Mouse (Mus musculus) megakaryocyte progenitor cell, adult 5-6 weeks (primary cell): ENCODE results near the gene Cdx2. TPM values are rescaled to one million over a fixed set of nuclear protein-coding genes. Genes with fewer than 3 reads are reported as not detected.
A peak's percentile ranks its signal among the peaks of the same experiment; 100 is the strongest.

Experiments used
- ATAC-seq: replicated peaks from 2 replicates; pipeline ENCODE4 v1.8.0; 2016; ENCODE audit warnings: mild to moderate bottlenecking, moderate TSS enrichment, inconsistent platforms; ENCODE audit not compliant: poor library complexity
- total RNA-seq, 2 experiments: library from RNA; stranded (forward) in 1 of 2; stranded (reverse) in 1 of 2; fragments of 157-497, 149-512 nt in 1 of 2; fragments of 200-1000 nt in 1 of 2; gene quantifications; 2 replicates each; pipeline versions ENCODE4 v1.2.3 to v1.2.4; 2015 to 2017

Gene Cdx2
- total RNA-seq (2015) (not detected in 2 replicates), total RNA-seq (2017) (not detected in 2 replicates)

DNA sequence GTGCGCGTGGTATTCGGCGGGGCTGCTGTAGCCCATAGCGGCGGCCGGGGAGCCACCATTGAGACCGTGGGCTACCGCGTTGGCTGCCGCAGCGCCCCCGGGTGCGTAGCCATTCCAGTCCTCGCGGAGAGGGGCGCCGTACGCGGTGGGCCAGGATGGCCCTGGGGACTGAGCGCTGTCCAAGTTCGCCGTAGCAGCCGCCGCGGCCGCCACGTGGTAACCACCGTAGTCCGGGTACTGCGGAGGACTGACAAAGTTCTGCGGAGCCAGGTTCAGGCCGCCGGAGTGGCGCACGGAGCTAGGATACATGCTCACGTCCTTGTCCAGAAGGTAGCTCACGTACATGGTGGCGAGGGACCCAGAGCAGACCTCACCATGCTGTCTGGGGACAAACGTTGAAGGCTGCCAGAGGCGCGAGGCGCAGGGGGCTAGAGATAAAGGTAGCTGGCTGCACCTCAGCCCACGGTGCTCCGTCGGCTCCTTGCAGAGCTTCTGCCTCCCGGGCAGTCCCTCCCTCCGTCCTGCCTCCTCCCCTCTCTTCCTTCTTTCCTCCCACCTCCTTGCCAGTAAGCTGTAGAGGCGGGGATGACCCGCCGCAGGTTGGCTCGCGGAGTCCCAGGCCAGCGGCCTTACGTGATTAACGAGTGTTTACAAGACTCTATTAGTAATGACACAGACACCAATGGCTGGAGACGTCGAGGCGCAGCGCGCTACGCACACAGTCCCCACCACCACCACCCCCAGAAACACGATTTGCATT lies at the start of gene Cdx2:
Cdx2 (minus strand) TSS at position 633 of the 760 bp plus-strand sequence.
- ATAC-seq = peak; percentile 12; the same call in 1 of the 2 replicates

DNA sequence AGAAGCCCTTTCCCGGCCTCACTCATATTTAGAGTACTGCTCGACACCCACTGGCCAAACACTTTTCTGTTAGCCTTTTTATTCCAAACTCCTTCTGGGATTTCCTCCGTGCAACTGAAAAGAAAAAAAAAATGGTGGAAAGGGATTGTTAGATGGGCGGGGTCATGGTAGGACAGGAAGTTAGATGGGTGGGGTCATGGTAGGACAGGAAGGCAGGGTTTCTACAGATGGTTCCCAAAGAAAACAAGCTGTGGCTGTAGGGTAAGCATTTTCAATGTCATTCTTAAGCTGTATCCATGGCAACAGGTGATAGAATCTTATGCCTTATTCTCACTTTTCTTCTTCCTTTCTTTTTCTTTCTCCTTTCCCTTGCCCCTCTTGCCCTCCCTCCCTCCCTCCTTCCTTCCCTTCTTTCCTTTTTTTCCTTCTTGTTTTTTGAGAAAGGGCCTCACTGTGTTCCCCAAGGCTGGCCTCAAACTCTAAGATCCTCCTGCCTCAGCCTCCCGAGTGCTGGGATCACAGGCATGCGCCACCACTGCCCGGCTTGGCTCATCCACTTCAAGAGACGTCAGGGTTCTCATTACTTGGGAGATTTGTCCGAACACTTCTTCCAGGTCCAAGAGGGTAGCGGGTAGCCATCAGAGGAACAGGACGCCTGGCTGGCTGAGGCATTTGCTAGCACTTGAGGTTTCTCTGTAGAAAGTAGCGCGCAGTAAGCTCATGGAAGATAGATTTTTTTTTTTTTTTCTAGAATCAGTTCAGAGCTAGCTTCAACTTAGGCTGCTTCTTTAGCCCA lies 49.4 kb upstream of the Cdx2 start:
- no peak for ATAC-seq

DNA sequence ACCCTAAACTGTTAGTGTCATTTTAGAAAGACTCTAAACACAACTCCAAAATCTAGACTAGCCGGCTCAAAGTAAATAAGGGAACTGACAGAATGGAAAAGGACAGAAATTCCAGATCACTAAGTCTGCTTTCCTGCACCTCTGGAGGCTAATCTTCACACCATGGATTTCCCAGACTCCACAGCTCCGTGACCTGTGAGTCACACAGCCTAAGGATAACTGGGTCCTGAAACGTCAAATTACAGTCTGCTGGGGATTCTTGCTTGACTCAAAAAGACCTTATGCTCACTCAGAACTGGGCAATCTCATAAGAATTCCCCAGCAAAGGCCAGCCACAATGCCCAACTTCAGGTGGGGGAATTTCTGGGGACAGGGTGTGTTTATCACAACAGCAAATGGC lies 48.7 kb upstream of the Cdx2 start:
- ATAC-seq = no peak

DNA sequence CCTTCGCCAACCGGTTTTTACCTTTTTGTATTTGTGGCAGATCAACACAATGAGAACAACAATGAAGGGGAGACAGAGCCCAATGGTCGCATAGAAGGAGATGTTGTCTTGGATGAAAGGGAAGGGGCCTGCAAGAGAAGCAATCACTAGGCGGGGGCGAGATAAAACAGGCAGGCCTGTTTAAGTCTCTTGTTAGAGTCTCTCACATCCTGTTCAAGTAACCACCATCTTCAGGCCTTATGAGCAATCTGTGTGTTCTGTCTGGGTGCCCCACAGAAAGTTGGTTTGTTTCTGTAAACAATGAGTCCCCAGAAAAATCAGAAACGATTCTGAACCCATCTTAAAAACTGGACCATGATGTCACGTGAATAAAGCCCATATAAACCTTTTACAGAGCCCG lies 47.9 kb upstream of the Cdx2 start:
- ATAC-seq = no peak

DNA sequence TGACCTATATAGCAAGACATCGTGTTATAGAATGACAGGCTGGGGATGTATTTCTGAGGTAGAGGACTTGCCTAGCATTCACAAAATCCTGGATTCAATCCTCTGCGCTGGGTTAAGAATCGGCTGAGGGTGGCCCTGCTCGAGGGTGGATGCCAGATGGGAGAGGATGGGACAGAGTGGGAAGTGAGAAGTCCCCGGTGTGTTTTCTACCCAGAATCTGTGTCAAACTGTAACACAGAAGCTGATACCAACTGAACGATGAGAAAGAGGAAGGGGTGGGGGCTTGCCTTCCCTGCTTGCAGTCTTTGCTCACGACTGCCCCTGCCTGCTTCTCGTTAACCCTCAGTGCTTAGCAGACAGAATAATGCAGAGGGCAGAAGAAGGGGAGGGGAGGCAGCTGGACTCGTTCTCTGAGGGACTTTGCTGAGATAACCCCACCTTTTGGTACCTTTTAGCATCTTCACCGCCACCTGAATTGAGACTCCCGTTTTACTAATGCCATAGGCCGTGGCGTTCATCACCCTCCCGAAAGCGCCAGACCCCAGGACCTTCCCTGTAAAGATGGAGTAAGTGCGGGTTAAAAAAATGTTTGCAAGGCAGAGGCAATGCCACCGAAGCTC lies 47.2 kb upstream of the Cdx2 start:
- peak; percentile 65 for ATAC-seq

DNA sequence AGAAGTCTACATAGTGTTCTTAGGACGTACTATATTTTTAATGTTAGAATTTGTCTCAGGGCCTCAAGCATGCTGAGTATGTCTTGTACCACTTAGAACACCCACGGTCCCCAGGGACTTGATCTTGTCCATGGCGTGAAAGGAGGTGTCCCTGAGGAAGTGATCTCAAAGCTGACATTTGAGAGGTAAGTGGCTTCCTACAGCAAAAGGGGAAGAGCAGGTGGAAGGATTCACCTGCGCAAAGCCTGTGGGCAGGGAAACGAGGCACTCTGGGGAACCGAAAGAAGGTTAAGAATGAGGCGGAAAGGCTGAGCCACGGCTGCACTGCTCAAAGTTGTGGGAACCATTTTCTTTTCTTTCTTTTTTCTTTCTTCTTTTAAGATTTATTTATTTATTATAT lies 44.9 kb upstream of the Cdx2 start:
- ATAC-seq = no peak

DNA sequence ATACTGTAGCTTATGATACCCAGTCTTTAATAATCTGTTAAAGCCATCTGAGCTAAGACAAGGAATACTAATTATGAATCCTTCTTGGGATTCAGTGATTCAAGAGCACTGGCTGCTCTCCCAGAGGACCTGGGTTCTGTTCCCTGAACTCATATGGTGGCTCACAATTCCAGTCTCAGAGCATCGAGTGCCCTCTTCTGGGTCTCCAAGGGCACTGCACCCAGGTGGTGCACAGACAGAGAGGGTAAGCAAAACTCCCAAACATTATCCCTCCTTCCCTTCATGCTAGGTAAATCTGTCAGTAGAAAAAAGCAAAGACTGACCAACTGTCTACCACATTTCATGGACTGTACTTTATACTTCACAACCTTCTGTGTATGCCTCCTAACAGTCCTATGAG lies 38.9 kb upstream of the Cdx2 start:
- ATAC-seq = no peak

DNA sequence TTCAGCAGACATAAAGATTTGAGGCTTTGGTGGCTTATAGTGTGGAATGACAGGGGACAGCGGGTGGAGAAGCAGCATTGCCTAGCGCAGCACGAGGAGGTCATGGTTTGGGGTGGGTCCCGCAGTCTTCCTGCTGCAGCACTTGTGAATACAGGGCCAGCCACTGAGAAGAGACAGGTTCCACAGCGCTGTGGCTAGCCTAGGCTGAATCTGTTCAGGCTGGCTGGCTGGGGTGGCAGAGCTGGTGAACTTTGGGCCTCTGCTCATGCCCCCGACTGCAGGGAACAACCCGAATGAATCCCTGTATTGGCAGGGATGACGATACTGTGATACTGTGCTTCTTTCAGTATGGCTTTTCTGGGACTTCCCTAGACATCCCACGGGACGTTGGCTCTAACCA lies 36.8 kb upstream of the Cdx2 start:
- ATAC-seq = no peak

DNA sequence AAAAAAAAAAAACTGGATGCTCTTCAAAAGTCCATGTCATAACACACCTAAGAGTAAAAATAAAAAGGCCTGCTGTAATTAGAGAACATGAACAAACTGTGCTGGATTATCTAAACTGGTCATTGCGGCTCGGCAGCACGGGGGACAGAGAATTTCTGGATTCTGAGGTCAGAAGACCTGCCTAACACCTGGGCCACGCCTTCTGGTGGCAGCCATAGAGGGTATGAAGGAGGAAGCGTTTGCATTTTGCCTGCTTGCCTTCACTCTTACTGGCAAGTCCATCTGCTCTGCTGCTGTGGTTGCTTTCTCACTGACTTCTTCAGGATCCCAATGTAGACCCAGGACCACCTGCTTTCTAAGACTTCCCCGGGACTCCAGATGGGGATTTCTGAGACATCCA lies 35.8 kb upstream of the Cdx2 start:
- no peak for ATAC-seq

DNA sequence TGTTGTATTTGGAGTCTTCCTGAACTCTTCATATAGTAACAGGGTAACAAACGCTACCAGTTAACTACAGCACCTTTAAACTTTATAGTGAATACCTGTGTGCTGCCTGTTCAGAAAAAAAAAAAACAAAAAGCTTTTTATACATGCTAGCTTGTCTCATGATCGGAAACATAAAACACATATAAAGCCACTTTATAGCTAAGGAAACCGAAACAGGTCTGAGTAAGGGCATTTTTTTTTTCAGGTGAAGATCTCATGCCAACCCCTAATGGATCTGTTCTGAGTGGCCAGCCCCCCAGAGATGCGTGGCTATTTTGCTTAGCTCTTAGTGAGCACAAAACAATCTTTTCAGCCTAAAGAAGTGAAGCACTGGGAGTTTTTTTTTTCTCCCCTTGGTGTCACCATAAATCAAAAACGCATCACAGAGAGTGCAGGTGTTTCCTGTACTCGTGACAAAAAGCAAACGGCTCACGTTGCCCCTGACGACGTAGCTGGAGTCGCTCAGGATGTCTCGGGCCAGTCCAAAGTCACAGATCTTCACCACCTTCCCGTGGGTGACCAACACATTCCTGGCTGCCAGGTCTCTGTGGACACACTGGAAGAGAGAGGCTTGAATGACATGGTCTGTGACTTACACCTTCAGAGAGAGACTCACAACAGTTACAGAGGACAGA lies 33.8 kb upstream of the Cdx2 start:
- peak; percentile 88 for ATAC-seq

DNA sequence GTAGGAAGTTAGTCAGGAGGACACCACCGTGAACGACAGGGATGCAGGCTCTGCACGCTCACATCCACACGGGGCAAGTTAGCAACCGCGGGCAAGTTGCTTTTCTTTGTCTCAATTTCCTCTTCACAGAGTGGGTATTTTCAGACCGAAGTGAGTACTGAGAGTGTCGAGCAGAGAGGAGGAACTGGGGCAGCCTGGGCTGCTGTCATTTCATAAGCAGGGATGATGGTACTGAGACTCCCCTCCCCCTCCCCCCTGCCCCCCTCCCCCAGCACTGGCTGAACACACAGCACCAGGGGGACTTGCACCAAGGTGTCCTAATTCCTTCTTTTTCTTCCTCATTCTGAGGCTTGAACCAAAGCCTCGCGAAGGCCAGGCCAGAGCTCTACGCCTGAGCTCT lies 32.5 kb upstream of the Cdx2 start:
- ATAC-seq = peak; percentile 81

DNA sequence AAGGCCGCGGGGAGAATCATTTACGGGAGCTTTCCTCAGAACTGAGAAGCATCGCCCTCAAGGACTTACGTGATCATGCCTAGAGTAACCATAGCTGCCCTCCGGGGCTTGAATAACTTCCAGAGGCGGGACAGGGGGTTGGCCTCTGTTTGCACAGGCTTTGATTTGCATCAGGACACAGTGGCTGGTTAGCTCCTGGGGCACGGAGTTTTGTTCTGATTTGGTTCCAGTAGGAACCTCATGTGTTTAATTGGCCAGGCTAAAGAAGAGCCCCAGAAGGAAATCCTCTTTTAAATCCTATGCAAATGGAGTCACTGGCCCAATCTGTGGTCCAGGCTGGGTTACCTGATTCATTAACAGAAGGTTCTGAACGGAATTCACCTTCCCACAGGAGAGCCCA lies 31.9 kb upstream of the Cdx2 start:
- no peak for ATAC-seq

DNA sequence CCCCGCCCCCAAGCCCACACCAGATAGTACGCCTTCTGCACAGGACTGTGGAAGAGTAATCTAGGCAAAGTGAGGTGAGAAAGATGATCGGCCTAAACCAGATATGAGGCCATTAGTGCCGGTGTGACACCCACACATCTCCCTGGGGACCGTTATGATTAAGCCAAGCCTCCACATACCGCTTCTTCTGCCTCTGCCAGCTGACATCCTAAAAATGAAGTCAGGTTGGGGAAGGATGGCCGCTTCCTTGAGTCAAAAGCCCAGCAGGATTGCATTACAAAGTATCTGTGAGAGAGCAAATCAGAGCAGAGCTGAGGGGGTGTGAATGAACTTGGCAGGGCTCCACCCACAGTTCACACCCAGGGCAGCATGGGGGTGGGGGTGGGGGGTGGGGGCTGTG lies 25.6 kb upstream of the Cdx2 start:
- ATAC-seq = no peak

DNA sequence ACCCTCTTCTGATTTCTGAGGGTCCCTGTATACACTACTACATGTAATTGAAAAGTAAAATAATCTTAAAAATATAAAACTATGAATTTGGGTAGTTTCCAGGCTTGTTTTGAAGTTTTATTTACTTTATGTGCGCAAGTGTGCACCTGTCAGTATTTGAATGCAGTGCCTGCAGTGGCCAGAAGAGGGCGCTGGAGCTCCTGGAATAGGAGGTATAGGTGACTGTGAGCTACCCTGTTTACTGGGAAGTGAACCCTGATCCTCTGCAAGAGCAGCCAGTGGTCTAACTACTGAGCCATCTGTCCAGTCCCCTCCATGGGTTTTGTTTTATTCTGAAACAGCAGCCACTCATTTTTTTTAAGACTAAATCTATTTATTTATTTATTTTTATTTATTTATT lies 24.5 kb upstream of the Cdx2 start:
- ATAC-seq = peak; percentile 96

DNA sequence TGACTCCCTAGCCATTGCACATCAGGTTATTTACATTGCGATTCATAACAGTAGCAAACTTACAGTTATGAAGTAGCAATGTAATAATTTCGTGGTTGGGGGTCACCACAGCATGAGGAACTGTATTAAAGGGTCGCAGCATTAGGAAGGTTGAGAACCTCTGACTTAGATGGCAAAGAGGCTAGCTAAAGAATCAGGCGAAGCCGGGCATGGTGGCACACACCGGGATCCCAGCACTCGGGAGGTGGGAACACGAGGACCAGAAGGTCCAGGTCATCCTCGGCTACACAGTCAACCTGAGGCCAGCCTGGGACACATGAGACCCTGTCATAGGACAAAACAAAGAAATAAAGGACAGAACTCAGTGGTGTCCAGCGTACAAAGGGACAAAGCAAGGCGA lies 22.9 kb upstream of the Cdx2 start:
- no peak for ATAC-seq

DNA sequence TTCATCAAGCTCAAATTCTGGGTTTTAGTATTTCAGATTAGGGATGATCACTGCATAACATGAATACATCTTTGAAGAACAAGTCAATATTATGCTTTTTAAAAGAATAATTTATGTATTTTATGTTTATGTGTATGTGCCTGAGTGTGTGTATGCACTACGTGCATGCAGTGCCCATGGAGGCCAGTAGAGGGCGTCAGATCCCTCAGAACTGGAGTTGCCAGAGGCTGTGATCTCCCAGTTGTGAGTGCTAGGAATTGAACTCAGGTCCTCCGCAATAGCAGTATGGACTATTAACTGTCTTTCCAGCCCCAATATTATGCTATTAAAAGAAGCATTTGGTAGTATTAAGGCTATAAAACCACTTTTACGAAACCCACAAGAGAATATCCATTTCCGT lies 20.6 kb upstream of the Cdx2 start:
- ATAC-seq = no peak

DNA sequence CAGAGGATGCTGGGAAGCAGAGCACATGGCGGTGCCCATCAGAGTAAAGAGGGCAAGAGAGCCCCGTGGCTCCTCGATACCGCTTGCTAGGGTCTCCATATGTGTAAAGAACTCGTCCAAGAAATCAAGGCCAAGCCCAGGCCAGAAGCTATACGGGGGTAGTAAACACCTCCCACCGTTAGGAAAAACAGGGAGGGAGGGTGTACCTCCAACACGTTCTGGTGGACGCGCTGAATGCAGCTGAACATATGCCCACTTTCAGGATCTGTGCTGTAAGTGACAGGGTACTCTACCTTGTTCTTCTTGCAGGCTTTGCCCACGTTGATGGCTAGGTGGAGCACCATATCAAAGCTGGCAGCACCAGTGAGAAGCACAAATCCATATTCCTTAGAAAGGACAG lies 18.9 kb upstream of the Cdx2 start:
- ATAC-seq = no peak

DNA sequence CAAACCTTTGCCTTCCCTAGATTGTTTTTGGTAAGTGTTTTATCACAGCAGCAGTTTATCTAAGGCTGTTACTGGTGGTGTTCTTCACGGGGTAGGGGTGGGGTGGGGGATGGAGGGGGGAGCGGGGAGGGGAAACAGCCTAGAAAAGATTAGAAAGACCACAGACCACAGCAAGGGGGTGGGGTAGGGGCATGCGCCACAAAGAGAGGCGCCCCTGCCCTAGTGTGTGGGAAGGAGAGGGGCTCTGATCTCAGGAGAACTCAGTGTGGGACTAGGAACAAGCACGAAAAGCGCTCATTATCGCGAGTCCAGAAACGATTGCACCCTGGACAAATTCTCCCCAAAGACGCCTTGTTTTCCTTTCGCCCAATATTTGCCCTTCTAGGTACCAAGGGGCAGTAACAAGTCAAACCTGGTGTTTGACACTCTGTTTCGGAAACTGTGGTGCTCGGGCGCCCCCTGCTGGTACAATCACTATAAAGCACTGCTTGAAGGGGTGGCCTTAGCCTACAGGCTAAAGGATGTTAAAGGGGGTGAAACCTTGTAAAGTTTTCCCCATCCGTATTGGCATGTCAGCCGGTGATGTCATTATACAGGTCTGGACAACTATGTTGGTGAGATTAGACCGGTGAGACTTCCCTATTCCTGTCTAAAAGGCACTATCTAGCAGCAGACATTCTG lies 16.3 kb upstream of the Cdx2 start:
- ATAC-seq = peak; percentile 85

DNA sequence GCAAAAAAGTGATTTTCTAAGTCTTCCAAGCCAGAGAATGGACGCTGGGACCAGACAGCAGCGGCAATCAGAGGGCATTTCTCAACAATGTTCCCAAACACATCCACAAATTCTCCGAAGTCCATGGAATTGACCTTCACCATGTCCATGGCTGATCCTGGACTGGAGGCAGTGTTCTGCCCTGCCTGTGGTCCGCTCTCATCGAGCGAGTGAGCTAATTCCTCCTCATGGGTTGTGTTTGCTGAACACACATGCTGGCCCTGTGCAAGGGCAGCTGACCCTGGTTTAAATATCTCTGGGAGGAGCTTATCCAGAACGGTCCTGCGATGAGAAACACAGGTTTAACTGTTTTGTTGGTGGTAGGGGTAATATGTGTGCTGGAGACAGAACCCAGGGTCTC lies 15.1 kb upstream of the Cdx2 start, which contains the start of gene Urad:
Urad (minus strand) TSS at position 258 of the 400 bp plus-strand sequence.
- no peak for ATAC-seq

DNA sequence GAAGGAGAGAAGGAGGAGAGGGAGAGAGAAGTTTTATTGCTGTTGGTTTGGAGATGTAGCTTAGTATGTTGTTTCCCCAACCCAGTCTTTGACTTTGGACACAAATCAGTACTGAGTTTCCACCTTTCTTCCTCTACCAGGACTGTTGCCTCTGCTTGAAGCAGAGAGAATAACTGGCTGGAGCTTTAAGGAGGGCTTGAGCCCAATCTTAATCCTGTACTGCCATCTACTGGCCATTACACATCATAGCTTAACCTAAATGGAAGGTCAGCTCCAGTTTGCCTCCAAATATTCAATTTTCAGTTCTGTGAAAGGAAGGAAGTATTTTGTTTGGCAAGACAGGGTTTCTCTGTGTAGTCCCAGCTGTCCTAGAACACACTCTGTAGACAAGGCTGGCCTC lies 12.6 kb upstream of the Cdx2 start:
- ATAC-seq = peak; percentile 81

DNA sequence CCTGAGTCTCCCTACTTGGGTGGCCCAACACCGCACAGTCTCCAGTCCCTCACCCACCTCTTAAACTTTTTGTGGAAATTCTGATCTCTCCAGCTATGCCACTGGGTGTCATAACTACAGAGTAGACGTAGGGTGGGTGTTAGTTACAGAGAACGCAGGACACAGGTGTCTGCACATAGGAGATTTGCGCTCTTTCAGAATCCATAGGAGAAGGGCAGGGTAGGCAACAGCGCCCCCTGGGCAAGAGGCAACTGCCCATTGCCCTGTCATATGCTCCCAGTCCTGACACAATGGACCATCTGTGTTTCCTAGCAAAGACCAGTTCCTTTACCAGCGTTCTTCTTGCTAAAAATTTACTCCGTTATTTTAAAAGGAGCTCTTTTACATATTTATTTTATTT lies 10.9 kb upstream of the Cdx2 start:
- ATAC-seq = peak; percentile 40; the same call in 1 of the 2 replicates
